Mouse (Mus musculus): ENCODE measurements around the gene Stk35. TPM values are rescaled to one million over a fixed set of nuclear protein-coding genes. Genes with fewer than 3 reads are reported as not detected.

Gene Stk35
- polyA plus RNA-seq (2017; shearing (Covaris generic)) = 1 to 10 TPM; 2.8 to 5.7 TPM

DNA sequence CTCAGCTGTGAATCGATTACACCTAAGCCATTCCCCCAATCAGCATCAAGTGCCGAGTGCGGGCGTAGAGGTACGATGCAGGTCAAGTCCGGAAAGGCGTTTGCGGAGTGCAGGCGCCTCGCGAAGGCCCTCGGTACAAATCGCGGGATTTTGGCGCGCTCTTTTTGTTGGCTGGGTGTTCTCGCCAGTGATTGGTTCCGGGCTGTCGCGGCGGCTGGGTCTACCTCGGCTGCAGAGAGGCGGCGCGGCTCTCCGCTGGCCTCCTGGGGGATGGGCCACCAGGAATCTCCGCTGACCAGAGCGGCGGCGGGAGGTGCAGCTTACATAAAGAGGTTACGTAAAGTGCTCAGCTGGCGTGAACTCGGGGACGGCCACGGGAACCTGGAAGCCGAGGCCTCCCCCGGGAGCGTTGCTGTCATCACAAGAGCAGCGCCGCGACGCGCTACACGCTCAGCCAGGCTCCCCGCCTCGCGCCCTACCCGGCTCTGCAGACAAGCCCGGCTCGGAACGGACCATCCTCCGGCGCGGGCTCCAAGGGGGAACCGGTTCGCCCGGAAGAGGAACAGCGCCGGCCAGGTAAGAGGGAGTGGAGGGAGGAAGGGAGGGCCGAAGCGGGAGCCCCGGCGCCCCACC is at the start of gene Stk35:
TSS of gene Stk35 (plus strand) at position 247 of the 633 bp plus-strand sequence.

Other genes with a start within 250 kb of the Stk35 start
- 10 to 100 TPM in 1 of 2 experiments, 1 to 10 TPM in 1; 3.8 to 10.7 TPM for gene Sirpa, start 207.7 kb upstream of the Stk35 start, polyA plus RNA-seq (2017; shearing (Covaris generic))
- gene Pdyn, start 100.7 kb upstream of the Stk35 start, polyA plus RNA-seq (2017; shearing (Covaris generic)) = not detected
- not detected for gene Tgm3, start 211.8 kb downstream of the Stk35 start, polyA plus RNA-seq (2017; shearing (Covaris generic))